Mouse (Mus musculus): Measurements from ENCODE around the gene Wnt1.
"Not testable (repeated sequence)": the region's sequence is repeated elsewhere in the genome, so short reads cannot be mapped to it uniquely, and the experiment has no call there.

Gene Wnt1

GRCm38 (mm10) chr15:98806071-98806808, 16.6 kb downstream of the Wnt1 start:
- DNase-seq (ENCODE audit: low read depth) = no peak

DNA sequence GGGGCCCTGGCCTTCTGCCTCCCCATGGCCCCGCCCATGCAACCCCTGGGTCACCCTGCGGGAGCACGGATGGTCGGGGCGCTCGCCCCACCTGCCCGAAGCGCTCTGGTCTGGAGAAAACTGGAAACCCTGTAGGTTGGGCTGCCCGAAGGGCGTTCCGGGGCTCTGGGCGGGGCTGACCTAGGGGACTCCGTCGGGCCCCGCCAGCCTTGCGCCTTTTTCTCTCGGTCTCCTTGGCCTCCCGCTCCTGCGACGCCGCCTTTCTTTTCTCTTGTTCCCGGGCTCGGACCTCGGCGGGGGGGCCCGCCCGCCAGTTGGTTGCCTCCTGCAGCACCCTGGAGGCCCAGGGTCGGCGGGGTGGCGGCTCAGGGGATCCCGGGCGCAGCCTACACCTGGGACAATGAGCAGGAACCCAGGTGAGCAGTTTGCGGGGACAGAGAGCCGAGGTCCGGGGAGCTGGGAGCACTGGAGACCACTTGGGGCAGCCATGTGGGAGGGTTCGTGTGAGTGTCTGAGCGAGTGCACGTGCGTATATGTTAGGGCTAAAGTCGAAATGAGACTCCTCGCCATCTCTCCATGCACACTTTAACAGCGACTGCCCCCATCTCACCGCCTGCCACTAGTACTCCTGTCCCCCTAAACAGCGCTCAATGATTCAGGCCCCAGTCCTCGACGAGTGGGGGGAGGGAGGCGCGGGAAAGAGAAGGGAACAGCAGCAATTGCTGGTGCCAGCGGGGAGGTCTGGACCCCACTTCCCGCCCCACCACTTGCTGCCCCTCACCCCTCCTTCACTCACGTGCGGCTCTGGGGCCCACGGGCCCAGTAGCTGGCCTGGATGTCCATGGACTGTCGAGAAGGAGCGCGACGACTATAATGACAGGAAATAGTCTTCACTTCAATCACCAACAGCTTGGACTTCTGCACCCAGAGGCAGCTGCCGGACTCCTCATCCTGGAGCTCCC, 17.4 kb downstream of the Wnt1 start:
- DNase-seq (ENCODE audit: low read depth) = peak; percentile 53

- no peak for DNase-seq (ENCODE audit: low read depth)
These were observed 18.4 kb downstream of the Wnt1 start for GRCm38 (mm10) chr15:98807895-98808650.

DNA sequence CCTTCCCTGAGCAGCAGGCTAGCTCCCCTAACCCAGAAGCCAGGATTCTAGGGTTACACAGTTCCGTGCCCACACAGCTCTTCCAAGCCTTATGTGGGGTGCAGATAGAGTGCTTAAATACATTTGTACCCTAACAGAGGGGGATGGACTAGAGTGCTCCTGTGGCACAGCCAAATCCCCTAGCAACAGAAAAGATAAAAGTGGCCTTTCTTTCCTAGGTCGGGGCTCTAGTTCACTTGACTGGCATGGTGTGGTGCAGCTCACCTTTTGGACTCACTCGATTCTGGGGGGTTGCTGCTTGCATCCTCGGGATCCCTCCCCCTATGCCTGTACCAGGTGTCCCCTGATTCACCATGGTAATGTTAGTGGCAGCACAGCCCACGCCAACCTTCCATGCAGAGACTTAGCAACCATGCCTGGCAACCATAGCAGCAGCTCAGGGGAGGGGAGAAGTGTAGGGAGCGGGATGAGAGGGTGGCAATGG, 19.0 kb downstream of the Wnt1 start:
- no peak for DNase-seq (ENCODE audit: low read depth)

DNA sequence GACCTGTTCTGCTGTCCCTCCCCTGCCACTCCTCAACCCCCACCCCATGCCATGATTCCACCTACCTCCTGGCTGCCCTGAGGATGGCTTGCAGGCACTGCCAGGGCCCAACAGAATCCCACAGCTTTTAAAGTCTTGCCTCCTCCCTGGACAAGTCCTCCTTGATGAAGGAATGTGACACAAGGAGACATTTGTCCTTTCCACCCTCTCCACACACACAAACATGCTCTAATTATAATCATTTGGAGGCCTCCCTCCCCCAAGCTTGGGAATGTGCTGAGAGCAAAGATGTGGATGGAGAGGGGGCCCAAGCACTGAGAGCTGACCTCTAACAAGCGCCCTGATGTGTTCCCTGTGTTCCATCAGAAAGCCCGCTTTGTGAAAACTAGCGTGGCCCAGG, 19.7 kb downstream of the Wnt1 start, which contains the start of gene Ddn:
TSS of gene Ddn (minus strand) at position 101 of the 400 bp plus-strand sequence.
- DNase-seq (ENCODE audit: low read depth) = no peak

DNA sequence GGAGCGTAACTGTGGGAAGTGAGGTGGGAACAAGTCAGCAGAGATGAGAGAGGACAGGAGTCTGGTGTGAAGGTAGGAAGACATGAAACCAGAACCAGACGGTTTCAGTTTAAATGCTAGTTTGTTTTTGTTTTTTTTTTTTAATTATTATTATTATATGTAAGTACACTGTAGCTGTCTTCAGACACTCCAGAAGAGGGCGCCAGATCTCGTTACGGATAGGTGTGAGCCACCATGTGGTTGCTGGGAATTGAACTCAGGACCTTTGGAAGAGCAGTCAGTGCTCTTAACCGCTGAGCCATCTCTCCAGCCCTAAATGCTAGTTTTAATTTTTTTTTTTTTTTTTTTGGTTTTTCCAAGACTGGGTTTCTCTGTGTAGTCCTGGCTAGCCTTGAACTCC, 20.6 kb downstream of the Wnt1 start:
- not testable (repeated sequence) for DNase-seq (ENCODE audit: low read depth)

DNA sequence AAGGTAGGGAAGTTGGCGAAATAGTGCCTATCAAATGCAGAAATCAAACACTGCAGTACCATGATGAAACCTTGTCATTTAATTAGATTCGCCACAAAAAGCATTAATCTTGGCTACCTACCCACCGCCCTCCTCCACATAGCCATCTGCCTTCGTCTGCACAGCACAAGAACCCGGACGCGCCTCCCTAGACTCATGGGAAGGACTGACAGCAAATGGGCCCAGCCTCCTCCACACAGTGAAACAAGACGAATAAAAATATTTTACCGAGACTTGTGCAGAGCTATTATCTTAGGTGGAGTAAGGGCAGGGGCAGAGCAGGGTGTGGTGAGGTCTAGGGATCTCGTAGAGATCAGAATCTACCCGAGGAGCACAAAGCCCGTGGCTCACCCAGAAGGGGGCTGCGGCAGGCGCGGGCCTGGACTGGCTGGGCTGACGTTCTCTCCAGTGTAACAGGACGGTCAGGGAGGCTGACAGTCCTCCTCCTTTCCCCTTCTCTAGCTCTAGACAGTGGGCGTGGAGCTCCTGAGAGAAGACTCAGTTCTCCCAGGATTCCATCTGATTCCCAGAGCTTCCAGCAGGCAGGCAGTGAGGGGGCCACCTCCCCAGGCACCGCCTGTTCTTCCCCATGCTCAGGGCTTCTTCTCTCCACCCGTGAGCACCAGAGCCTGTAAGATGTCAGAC, 23.2 kb downstream of the Wnt1 start:
- no peak for DNase-seq (ENCODE audit: low read depth)

DNA sequence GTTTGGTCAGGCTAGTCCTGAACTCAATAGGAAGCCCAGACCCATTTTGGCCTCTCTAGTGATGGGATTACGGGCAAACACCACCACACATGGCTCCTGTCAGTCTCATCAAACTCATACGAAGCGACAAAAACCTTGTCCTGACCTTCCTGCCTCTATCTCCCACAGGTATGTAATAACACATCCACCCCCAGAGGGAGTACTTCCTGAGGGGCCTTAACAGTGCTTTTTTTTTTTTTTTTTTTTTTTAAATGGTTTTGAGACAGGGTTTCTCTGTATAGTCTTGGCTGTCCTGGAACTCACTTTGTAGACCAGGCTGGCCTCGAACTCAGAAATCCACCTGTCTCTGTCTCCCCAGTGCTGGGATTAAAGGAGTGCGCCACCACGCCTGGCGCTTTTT, 28.5 kb downstream of the Wnt1 start:
- DNase-seq (ENCODE audit: low read depth) = no peak

- no peak for DNase-seq (ENCODE audit: low read depth)
These were observed 31.3 kb downstream of the Wnt1 start for GRCm38 (mm10) chr15:98820937-98821336.

- no peak for DNase-seq (ENCODE audit: low read depth)
These were observed 31.7 kb downstream of the Wnt1 start for GRCm38 (mm10) chr15:98821403-98821802.

GRCm38 (mm10) chr15:98822147-98822546, 32.5 kb downstream of the Wnt1 start:
- DNase-seq (ENCODE audit: low read depth) = no peak

DNA sequence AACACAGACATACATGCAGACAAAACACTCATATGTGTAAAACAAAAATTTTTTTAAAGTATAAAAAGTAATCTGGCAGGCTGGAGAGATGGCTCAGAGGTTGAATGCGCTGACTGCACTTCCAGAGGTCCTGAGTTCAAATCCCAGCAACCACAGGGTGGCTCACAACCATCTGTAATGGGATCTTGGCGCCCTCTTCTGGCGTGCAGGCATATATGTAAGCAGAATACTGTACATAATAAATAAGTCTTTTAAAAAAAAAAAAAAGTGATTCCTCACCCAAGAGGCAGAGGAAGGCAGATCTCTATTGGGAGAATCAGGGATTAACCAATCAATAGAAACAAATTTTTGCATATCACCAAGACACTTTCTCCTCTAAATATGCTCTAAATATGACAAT, 33.8 kb downstream of the Wnt1 start:
- no peak for DNase-seq (ENCODE audit: low read depth)

DNA sequence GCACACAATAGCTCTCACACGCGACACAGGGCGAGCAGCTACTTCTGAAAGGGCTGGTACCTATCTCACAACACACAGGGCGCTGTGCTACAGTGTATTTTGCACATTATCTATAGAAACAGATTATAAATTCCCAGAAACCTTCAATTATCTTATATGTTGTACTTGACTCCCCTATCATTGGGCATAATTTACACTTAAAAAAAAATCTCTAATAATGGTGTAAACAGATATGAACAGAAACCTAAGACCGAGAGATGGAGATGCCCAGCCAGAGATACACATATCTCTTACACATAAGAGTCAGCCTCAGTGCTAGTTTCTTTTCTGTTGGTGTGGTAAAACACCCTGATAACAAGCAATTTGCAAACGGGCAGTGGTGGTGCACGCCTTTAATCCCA, 38.0 kb downstream of the Wnt1 start:
- DNase-seq (ENCODE audit: low read depth) = peak; percentile 70

- DNase-seq (ENCODE audit: low read depth) = peak; percentile 92
These were observed 41.4 kb downstream of the Wnt1 start, which contains the start of gene Prkag1 for GRCm38 (mm10) chr15:98830736-98831683. Gene Prkag1, minus strand, starts transcription at chr15:98831521.

DNA sequence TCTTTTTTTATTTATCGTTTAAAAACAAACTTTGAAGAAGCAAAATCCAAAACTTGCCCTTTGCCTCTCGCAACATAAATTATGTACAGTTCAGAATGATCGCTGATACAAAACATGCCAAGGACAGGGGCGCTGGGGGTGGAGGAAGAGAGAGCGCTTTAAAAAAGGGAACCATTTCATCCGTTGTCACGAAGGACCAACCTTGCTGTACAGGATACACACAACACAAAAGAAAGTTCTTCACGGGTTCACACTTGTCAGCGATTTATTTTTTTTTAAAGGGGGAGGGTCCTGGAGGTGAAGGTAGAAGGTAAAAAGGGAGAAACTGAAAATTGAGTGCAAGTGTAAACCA, 42.0 kb downstream of the Wnt1 start:
- no peak for DNase-seq (ENCODE audit: low read depth)

- DNase-seq (ENCODE audit: low read depth) = peak; percentile 78
These were observed 42.8 kb downstream of the Wnt1 start for GRCm38 (mm10) chr15:98832161-98833058.

DNA sequence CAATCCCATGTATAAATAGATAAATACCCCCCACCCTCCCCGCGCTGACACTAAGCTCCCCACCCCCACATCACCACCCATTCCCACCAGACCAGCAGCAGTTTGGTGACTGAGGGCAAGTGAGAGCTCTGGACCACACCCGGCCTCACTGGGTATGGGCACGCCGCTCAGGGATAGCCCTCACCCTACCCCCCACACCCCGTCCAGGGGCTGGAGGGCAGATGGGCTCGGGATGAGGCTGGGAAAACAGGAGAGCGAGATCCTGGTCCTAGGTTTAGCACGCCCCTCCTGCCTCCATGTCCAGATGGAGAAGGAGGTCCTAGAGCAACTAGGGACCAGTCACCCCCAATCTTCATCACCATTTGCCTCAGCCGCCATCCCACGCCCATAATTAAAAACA, 43.6 kb downstream of the Wnt1 start:
- no peak for DNase-seq (ENCODE audit: low read depth)

- no peak for DNase-seq (ENCODE audit: low read depth)
These were observed 44.4 kb downstream of the Wnt1 start for GRCm38 (mm10) chr15:98834059-98834458.

- no peak for DNase-seq (ENCODE audit: low read depth)
These were observed 45.6 kb downstream of the Wnt1 start for GRCm38 (mm10) chr15:98835291-98835690.
